Mouse (Mus musculus) gastrocnemius, postnatal 14 days (tissue): ENCODE results near the gene Rplp2. TPM values are rescaled to one million over a fixed set of nuclear protein-coding genes. Genes with fewer than 3 reads are reported as not detected.

ENCODE experiments used
- DNase-seq: peaks from one replicate; pipeline ENCODE4 v3.0.0; 2021; ENCODE audit warnings: mixed read lengths
- intact Hi-C: fragments of 180-260 bp; cut with DNase I; formaldehyde crosslinking; loops from one replicate; pipeline ENCODE4 v1.15.1; 2025; ENCODE audit warnings: low total_unique reads
- total RNA-seq, 2 experiments: library from RNA; stranded (reverse); gene quantifications; 2 replicates each; pipeline ENCODE4 v1.2.3; 2021

The Rplp2 gene
- total RNA-seq, 2 experiments from 2014 or later, result 730 to 819 TPM

- peak; percentile 86 for DNase-seq
- intact Hi-C loops, result no loop called here
These were observed 29.2 kb downstream of the Rplp2 start for GRCm38 (mm10) chr7:141476226-141476980.

GRCm38 (mm10) chr7:141476981-141477370 is 29.8 kb downstream of the Rplp2 start:
- no peak for DNase-seq
- intact Hi-C loops, result no loop called here

DNA sequence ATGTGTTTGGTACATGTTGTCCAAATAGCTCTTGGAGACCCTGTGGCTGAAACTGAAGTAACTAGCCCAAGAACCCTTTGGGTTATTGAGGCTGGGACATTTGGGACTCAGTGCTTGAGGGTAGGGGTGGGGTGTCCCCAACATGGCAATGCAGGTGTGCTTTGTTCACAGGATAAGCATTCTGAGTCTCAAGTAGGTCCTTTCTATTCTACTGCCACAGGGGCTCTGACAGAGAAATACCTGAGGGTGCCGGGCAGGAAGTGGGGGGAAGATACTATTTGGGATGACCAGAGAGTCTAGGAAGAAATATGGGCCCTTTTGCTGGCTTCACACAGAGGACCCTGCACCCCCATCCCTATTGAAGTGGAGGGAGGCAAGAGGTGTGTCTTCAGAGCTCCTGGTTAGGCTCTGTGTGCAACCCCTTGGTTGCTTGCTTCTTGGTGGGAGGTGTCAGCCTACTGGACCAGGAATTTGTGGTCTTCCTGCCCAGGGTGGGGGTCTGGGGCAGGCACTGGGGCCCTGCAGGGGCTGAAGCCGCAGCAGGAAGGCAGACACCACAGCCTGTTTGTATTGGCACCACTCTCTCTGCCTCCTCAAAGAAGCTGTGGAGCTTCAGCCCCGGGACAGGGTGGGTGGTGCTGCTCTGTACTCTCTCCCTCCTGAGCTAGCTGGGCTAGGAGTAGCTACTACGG is 30.6 kb downstream of the Rplp2 start:
- DNase-seq, result no peak
- intact Hi-C loops, result no loop called here

DNA sequence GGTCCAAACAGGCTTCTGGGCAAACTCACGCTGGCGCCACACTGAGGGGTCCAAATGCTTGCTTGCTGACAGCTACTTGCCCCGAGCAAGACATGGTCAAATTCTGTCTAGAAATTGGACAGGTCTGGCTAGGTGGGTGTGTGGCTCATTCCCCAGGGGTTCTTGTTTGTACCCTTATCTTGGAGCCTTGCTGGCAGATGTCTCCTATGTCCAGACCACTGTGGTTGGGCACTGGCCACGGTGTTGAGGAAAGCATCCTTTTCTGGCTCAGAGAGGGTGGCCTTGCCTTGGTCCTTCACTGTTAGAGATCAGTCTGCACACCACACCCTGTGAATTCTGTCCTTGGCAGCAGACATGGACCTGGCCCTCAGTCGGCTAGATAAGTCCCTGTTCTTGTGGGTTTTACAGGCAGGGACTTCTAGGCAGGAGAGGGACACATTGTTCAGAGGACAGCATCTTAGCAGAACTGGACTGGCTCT is 31.1 kb downstream of the Rplp2 start:
- intact Hi-C loops, result no loop called here
- no peak for DNase-seq

GRCm38 (mm10) chr7:141480842-141481497 is 33.8 kb downstream of the Rplp2 start:
- DNase-seq, result no peak
- intact Hi-C loops, result loop anchor here (5.0 kb wide), 1 partner anchor 181 kb away; no protein-coding TSS in a partner anchor

DNA sequence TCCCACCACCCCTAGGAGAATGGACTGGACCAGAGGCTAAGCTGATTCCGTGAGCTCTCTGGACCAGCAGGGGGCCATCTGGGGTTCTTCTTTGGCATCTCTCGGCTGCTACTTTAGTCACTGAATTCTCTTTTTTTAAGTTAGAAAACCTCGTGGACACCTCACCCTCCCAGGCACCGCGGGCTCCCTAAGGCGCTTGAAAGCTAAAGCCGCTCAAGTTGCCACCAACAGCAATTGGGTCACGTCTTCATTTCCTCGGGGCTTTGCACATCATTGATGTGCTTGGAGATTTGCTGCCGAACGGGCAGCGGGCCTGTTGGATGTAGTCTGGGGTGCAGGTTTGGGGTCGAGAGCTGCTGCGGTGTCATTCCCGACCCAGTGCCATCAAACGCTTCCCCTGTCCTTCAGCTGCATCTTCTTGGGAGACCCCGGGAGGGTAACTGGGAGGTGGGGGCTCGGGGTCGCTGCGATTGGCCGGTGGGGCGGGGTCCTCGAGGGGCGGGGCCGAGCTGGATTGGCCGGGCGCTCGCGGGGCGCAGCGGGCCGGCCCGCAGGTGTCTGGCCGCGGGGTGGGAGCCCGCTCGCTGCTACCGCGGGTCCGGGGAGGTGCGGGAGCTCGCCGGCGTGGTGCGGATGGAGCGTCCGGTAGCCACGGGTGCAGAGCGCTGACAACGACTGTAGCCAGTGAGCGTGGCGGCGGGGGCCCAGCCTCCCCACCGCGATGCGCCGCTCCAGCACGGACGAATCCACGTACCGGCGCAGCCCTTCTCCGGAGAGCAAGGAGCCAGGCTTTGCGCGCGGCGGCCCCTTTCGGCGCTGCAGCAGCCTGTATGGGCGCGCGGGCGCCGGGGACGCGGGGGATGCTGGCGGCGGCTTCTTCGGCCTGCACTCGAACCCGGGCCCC is 34.6 kb downstream of the Rplp2 start:
- DNase-seq, result peak; percentile 54
- intact Hi-C loops, result loop anchor here (5.0 kb wide), 1 partner anchor 181 kb away; no protein-coding TSS in a partner anchor

GRCm38 (mm10) chr7:141482531-141483024 is 35.4 kb downstream of the Rplp2 start:
- intact Hi-C loops, result loop anchor here (5.0 kb wide), 1 partner anchor 180 kb away; no protein-coding TSS in a partner anchor
- no peak for DNase-seq

GRCm38 (mm10) chr7:141483114-141483653 is 36.0 kb downstream of the Rplp2 start:
- intact Hi-C loops, result loop anchor here (5.0 kb wide), 1 partner anchor 179 kb away; no protein-coding TSS in a partner anchor
- DNase-seq, result no peak

DNA sequence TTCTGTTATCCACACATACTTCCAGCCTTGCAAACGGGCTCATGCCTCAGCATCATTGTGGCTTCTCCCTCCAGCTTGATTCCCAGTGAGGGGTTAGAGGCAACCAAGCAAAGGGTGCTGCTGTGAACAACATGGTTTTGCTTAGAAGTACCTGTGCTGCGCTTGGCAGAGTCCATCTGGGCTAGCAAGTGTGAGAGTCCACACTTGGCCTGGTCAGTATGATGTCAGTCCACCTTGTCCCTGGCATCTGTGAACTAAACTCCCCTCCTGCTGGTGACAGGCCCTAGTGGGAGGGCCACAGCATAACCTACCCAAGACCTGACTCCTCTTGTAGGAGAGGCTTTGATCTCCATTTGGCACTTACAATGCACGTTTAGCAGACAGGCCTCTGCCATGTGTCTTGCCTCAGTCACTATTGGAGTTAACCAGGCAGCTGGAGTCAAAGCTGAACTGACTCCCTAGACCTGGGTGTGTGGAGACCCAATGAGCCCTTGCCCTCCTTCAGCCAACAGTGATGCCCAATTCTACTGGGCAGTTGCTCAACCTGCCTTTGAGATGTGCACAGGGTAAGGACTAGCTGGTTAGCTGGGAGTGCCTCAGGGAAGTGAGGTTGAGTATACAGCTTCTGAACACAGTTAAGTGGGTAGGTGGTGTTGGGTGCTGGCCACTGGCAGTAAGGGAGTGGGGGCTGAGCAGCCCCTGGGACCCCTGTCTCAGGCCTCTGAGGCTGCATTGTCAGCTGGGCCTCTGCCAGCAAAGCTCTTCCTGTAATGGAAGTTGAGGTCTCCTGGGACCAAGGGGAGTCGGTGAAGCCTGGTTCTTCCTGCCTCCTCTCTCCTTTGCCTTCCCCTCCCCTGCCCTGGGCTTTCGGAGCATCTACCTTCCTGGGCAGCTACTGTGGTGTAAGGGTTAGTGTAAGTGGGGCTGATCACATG is 37.3 kb downstream of the Rplp2 start:
- intact Hi-C loops, result loop anchor here (2.0 to 5.0 kb wide), 2 partner anchors 40 to 178 kb away; no protein-coding TSS in a partner anchor
- DNase-seq, result no peak

- intact Hi-C loops, result loop anchor here (2.0 kb wide), 1 partner anchor 40 kb away; no protein-coding TSS in a partner anchor
- no peak for DNase-seq
These were observed 38.0 kb downstream of the Rplp2 start for GRCm38 (mm10) chr7:141485186-141485585.

GRCm38 (mm10) chr7:141485606-141486005 is 38.4 kb downstream of the Rplp2 start:
- no peak for DNase-seq
- intact Hi-C loops, result loop anchor here (2.0 kb wide), 1 partner anchor 39 kb away; no protein-coding TSS in a partner anchor

DNA sequence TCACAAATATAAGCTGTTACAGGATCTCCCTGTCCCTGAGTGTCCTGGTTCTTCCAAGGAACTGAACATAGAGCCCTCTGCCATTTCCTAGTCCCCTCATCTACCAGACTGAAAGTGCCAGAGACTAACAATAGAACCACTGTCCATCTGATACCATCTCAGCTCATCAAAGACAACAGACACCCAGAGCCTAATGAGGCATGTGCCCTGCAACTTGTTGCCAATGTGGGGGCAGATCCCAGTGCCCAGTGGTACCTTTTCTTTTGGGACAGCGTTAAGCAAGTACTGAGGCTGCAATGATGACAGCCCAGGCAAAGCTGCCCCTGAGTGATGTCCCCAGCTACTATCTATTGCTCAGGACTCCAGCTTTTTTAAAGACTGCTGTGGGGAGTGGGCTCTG is 39.1 kb downstream of the Rplp2 start:
- intact Hi-C loops, result no loop called here

DNA sequence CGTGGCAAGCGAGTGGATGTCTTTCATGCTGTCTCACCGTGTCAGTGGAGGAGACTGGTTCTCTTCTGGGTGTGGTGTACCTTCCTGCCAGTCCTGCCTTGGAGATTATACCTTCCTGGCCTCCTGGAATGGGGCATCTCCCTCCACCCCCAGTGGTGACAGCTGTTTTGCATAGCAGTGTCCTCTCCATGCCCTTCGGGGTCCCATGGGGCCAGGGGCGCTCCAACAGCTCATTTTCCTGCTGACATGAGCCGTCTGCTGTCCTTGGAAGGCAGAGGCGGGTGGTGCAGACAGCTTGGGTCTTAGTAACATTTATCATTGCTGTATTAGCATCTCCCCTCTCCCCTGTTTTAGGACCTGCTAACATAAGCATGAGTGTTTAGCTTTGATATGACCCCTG is 40.0 kb downstream of the Rplp2 start:
- no peak for DNase-seq
- intact Hi-C loops, result no loop called here

More for the DNA sequence above, 39.1 kb downstream of the Rplp2 start:
- no peak for DNase-seq

DNA sequence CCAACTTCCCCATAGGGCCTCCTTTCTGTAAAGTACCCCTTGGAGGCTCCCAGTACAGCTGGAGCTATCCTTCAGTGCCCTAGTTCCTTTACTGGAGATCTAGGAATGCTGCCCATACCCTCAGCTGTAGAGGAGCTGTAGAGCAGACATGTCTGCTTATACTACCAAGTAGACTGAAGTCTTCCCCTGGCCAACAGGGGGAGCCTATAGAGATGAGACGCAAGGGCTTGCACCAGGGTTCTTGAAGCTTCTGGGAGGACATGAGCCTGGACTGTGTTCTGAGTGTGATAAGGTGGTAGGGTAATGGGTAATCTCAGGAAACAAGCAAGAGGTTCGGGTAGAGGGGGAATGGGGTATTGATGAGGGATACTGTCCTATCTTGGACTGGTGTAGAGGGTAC is 44.0 kb downstream of the Rplp2 start:
- no peak for DNase-seq
- intact Hi-C loops, result no loop called here

DNA sequence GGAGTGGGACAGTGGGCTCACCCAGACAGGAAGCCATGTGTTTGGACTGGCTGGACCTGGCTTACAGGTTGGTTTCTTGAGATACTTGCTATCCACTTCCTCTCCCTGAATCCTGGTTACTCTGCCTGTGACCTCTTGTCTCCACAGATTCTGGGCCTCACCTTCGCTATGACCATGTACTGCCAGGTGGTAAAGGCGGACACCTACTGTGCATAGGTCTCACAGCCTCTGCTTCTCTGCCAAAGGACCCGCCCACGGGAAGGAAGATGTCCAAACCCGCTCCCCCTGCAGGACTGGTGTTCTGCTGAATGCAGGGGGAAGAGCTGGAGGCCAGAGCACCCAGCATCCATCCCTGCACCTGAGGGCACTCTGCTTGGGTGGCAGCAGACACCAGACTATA is 45.6 kb downstream of the Rplp2 start:
- intact Hi-C loops, result no loop called here
- DNase-seq, result no peak

DNA sequence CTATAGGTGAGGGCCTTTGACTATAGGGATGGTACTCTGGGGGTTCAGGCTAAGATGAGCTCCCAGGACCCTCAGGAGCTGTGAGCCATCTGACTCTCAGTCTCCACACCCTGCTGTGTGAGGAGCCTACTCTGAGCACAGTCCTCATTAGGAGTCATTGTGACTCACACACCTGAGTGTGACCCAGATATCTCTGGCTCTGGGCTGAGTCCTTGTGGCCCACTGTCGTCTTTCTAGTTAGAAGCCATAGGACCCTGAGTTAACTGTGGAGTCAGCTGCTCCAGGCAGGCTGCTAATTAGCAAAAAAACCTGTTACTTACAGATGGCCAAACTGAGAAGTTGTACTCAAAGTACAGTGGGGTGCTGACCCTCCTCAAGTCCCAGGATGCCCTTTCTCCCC is 46.6 kb downstream of the Rplp2 start:
- intact Hi-C loops, result no loop called here
- DNase-seq, result no peak

GRCm38 (mm10) chr7:141495379-141495778 is 48.2 kb downstream of the Rplp2 start:
- DNase-seq, result no peak
- intact Hi-C loops, result no loop called here
